Mouse (Mus musculus) ES-CJ7 (cell line): ENCODE data around the gene Eif3m.

Experiments
- DNase-seq: peaks from one replicate; pipeline ENCODE4 v3.0.0; 2011; ENCODE audit warnings: low read depth, low spot score

Eif3m gene

GRCm38 (mm10) chr2:105016192-105016966 lies 501 bp downstream of the Eif3m start:
- no peak for DNase-seq

DNA sequence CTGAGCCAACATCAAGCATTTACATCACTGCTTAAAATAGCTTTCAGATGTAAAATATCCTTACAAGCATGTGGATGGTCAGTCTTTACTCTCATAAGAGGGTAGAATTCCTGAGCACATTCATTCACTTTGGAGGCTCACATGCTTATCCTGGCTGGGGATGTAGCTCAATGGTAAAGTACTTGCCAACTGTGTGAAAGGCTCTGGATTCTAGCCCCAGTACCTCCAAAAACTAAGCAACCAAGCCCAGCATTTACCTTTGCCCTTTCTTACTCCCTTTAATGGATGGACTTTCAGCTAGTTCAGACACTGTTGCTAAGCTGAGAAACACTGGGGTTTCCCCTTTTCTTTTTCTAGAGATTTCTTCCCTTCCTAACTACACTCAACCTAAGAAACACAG lies 9.6 kb downstream of the Eif3m start:
- no peak for DNase-seq

DNA sequence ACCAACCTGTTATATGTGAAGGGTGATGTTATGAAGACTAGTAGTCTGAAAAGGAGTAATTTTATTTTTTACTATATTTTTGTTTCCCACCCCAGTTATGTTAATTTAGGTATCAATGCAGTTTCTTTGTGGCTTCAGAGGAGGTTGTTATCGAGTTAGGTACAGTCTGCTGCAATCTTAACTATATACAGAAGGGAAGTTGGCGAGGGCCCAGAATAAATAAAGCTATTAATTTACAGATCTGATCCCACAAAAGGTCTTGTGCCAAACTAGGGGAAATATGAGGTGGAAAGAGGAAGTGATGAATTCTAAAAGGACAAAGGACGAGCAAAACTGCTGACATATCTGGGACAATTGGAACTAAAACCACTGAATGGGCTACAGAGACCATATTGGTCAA lies 20.7 kb downstream of the Eif3m start:
- no peak for DNase-seq

GRCm38 (mm10) chr2:104994436-104994835 lies 22.4 kb downstream of the Eif3m start:
- DNase-seq, result no peak

GRCm38 (mm10) chr2:104988974-104989373 lies 27.9 kb downstream of the Eif3m start:
- DNase-seq, result no peak

DNA sequence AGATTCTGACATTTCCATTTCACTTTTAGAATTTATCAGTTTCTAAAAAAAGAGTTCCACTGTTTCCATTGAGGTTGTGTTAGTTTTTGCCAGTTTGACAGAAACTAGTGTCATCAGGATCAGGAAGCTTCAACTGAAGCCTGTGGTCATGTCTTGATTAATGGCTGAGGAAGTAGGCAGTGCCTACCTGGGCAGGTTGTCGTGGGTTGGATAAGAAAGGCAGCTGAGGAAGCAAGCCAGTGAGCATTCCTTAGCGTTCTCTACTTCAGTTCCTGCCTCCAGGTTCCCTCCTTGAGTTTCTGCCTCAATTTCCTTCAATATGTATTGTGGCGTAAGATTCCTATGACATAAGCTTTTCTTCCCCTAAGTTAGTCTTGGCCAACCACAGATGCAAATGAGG lies 31.1 kb downstream of the Eif3m start:
- DNase-seq, result no peak

GRCm38 (mm10) chr2:104981712-104982111 lies 35.2 kb downstream of the Eif3m start:
- DNase-seq, result peak; percentile 25

- DNase-seq, result no peak
Measured at GRCm38 (mm10) chr2:104964492-104964891, 52.4 kb downstream of the Eif3m start.
